Mouse (Mus musculus) kidney, adult 18-20 months (tissue): ENCODE data around the gene Castor2.

ENCODE experiments used
- DNase-seq: peaks from one replicate; pipeline ENCODE4 v3.0.0; 2021

Gene Castor2

DNA sequence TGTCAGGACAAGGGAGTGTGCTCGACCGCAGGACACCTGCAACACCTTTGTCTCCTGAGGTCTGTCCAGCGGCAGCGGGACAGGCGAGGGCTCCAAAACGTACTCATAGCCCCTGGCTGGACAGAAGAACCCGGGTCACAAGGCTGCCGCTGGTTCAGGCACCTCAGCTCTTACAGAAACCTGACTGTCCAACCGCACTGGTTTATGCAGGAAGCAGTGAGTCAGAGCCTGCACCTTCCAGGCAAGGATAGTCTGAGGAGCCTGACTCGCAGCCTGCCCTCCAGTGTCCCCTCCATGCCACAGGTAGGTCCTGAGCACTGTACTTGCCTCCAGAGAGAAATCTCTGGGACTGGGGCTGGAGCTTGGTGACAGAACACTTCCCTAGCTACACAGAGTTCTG, 69.7 kb downstream of the Castor2 start:
- DNase-seq: no peak

DNA sequence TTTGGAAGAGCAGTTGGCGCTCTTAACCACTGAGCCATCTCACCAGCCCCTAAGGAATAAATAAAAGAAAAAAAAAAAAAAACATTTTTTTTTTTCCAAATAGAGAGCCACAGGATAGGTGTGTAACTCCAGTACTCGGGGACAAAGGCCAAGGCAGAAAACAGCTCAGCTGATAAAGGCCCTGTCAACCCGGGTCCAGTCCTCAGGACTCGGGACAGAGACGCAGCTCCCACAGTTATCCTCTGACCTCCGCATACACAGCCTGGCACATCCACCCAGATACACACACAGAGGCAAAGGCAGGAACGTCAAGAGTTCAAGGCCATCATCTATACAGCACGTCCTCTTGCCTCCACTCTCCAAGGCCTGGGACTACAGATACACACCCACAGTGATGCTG, 70.7 kb downstream of the Castor2 start:
- no peak for DNase-seq

DNA sequence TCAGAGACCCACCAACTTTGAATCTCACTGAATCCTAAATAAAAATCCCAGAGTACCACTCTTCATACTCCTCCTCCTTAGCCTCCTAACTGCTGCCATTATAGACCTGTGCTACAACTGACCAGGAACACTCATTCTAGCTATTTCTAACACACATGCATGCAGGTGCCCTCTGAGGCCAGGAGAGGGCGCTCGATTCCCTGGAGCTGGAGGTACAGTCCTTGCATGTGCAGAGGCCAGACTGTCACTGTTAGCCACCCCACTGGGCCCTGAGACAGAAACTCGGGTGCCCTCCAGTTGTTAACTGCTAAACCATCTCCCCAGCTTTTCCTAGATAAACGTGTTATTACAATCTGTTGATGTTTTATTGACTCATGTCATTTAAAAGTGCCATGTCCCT, 73.7 kb downstream of the Castor2 start:
- peak; percentile 15 for DNase-seq

DNA sequence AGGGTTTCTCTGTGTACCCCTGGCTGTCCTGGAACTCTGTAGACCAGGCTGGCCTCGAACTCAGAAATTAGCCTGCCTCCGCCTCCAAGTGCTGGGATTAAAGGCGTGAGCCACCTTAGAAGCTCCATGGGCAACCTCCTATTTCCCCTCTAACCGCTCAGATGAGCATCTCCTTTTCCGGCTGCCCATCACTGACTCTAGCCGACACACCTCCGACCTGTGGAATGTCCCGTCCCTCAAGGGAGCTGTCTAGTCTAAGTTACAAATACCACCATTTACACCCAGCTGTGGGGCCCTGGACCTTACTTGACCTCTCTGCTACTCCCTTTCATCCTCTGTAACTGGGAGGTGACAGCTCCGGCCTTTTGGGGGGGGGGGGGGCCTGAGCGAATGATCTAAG, 76.2 kb downstream of the Castor2 start:
- no peak for DNase-seq

DNA sequence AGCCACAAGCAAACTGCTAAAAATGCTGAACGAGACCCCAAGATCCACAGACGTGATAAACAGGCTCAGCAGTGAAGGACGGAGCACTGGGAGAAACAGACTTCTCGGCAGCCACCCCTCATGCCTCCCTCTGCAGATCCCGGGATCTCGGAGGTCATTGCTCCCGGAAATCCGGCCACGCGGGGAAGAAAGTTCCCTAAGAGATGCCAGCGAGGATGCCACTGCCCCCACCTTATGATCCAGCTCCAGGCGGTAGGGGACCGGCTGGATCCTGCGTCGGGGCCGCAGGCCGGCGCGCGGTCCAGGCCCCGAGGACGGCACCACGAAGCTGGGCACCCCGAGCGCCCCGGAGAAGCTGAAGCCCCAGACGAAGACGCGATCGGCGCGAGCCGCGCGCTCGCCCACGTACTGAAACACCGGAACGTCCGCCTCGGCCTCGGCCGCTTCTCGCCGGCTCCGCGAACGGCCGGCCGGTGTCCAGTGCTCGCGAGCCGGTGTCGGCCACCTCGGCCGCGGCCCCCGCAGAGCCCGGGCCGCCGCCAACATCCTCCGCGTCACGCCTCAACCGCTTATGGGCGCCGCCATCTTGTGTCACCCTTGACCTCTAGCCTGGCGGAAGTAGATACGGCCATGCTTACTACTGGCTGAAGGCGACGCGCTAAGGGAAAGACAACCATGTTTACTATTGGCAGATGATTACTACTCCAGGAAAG, 76.8 kb downstream of the Castor2 start, which contains the start of gene Rcc1l:
Rcc1l (minus strand) TSS at position 606 of the 713 bp plus-strand sequence.
- DNase-seq: peak; percentile 88

DNA sequence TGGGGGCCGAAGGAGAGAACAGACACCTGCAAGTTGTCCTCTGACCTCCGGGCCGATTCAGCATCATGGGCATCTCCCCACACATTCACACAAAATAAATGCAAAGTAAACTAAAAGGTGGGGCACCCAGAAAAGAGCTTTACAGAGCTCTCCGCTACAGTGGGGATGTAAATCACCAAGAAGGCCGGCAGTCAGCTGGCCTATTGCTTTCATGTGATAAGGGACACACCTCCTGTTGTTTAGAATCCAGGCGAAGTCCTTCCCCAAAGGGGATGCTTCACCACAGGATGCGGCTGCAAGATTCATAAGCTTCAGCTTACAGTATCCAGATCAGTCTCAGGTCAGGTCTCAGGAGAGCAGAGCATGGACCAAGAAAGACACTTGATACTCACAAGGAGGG, 79.0 kb downstream of the Castor2 start:
- no peak for DNase-seq

DNA sequence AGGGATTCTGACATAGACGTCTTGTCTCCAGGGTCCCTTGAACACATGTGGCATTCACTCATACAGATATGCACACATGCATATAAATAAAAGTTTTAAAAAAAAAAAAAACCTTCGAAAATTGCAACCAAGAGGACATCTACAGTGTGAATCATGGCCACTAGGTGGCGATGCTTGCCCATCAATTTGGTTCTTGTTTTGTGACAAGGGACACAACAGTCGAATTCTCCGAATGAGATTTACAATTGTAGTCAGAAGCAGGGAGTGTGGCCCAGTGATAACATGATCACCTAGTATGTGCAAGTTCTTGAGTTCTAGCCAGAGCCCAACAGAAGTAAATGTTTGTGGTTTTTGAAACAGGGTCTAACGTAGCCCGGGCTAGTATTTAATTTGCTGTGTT, 80.4 kb downstream of the Castor2 start:
- peak; percentile 85 for DNase-seq

DNA sequence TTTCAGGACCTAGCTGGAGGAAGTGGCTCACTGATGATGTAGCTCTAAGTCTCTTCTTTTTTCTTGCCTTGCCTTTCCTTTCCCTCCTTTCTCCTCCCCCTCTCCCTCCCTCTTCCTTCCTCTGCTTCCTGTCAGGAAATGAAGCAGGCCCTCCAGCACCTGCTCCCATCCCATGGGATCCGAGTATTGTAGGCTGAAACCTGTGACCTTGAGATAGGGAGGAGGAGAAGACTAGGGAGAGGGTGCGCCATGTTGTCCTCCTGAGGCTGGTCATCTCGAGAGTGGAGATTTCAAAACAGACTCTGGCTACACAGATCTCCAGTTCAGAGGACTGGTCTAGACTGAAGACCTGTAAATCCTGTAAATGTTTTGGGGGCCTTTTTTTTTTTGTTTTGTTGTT, 82.7 kb downstream of the Castor2 start:
- DNase-seq: no peak

DNA sequence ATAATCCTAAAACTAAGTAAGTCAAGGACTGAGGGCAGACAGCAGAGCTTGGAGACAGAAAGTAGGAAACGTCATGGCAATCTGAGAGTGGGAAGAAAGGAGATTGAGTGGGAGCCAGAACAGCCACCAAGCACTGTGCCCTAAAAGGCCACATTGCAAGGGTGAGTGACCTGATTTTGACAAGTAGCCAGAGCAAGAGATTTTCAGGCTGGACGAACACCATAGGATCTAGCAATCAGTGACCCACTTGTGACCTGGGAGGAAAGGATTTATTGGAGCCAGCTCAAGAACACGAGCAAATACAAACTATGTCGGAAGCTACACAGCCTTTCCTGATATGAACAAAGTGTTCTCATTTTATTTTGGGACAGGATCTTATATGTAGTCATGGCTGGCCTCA, 83.2 kb downstream of the Castor2 start:
- DNase-seq: peak; percentile 28

DNA sequence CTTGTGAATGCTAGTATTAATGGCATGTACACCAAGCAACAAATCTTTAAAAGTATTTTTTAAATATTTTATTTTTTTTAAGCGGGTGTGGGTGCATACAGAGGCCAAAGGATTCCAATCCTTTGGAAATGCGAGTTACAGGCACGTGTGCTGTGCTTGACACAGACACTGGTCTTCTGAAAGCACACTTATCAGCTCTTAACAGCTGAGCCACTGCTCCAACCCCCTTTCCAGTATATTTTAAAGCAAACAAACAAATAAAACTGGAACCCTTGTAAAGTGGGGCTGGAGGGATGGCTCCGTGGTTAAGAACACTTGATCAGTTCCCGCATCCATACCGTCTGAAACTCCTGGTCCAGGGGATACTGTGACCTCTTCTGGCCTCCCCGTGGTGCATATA, 83.7 kb downstream of the Castor2 start:
- DNase-seq: no peak

DNA sequence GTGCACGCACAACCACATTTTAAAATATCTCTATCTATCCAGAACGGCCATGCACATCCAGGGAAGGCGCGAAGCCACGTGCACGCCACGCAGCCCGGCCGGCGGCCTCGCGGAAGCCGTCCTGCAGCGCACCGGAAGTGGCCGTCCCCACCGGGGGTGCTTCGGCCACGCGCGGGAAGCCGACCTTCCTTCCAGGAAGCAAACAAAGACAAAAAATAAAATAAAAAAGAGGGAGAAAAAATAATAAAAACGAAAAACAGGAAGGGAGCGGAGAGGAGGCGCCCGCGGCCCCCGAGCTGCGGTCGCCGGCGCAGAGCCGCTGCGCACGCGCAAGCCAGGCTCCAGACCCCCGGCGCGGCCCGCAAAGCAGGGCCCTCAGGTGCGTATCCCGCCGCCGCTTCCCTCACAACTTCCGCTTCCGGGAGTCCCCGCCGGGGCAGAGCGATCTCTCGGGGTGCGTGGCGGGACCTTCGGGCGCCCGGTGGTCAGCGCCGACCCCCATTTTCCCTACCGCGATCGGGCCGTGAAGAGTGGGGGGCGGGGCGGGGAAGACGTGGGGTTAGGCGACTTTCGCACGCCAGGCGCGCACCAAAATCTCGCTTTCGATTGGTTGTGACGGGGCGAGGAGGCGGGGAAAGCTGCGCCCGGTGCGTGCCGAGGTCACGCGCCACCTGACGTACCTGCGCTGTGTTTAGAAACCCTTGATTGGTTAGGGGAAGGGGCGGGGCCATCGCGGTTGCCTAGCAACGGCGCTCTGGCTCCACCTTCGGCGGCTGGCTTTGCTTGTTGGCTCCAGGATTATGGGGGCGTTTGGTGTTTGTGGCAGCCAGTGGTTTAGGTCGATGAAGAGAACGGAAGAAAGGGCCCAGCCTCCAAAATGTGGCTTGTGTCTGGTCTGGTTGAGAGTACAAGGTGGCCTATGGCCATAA, 84.6 kb downstream of the Castor2 start, which contains the start of gene Gtf2ird2:
Gtf2ird2 (plus strand) TSS at position 140 of the 929 bp plus-strand sequence.
- DNase-seq: peak; percentile 99

DNA sequence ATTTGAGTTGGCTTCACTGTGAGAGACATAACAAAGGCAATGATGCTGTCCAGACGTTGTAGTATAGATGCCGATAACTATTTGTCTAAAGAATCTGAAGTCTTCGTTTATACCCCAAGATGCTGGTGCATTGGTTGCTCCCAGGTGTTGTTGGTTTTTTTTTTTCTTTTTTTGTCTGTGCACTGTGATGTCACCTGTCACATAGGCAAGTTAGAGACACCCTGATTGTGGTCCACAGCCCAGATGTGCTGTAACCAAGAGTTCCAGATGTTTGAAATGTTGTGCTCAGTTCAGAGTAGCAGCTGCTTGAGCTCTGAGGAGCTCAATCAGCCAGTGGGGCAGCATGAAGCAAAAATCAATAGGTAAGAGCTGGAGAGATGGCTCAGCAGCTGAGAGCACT, 86.5 kb downstream of the Castor2 start:
- DNase-seq: no peak

DNA sequence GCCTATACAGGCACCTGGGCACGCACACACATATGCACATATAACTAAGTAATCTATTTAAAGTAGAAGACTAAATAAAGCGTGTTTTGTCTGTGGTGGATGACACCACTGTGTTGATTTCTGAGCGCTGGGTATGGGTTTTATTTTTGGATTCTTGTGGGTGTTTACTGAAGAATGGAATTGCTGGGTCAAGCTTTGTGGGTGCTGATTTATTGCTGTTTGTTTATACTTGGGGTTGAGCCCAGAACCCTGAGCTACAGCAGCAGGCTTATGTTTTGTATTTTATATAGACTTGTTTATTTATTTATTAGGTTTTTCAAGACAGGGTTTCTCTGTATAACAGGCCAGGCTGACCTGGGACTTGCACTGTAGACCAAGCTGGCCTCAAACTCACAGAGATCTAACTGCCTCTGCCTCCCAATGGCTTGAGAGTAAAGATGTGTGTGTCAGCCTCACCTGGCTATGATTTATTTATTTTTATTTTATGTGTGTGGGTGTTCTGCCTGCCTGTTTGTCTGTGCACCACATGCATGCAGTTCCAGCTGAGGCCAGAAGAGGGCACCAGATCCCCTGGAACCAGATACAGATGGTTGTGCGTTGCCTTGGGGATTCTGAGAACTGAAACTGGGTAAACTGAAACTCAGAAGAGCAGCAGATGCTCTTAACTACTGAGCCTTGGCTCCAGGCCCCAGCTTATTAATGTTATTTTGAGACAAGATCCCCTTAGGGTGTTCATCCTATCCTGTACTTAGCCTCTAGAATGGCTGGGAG, 87.6 kb downstream of the Castor2 start:
- peak; percentile 70 for DNase-seq

DNA sequence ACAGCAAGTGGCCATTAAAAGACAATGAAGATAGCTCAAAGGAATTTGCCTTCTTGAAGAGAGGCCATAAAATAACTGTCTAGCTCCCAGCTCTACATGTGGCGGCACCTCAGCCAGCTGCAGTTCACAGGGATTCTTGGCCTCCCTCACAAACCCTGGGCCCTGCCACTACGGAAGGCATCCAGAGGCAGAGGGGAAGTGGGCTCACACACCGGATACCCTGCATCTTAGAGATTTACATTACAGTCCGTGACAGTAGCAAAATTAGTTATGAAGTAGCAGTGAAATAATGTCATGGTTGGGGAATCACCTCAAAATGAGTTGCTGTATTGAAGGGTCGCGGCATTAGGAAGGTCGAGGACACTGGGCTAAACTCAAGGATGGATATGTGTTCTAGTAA, 89.1 kb downstream of the Castor2 start:
- no peak for DNase-seq

DNA sequence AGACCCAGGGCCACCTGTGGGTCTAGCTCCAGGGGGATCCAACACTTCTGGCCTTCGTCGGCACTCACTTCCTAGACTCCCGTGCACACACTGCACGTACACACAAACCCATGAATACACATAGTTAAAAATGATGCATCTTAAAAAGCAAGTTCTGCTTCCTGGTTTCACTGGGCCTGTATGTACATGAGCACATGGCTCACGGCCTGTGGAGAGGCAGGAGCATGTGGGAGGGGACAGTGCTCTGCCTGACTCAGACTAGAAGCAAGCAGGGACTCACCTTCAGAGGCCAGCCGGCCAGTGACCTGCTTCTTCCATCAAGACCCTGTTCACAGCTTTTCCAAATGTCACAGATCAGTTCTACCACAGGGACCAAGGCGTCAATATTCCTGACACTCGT, 94.2 kb downstream of the Castor2 start:
- no peak for DNase-seq
